Mouse (Mus musculus) naive thymus-derived CD4-positive, alpha-beta T cell, adult 2 months (primary cell): ENCODE measurements around the gene Sgo1.
"Not testable (repeated sequence)": the region's sequence is repeated elsewhere in the genome, so short reads cannot be mapped to it uniquely, and the experiment has no call there.

Experiments
- DNase-seq: peaks from one replicate; pipeline ENCODE4 v3.0.0-alpha.2; 2011; ENCODE audit warnings: low read depth

The Sgo1 gene

DNA sequence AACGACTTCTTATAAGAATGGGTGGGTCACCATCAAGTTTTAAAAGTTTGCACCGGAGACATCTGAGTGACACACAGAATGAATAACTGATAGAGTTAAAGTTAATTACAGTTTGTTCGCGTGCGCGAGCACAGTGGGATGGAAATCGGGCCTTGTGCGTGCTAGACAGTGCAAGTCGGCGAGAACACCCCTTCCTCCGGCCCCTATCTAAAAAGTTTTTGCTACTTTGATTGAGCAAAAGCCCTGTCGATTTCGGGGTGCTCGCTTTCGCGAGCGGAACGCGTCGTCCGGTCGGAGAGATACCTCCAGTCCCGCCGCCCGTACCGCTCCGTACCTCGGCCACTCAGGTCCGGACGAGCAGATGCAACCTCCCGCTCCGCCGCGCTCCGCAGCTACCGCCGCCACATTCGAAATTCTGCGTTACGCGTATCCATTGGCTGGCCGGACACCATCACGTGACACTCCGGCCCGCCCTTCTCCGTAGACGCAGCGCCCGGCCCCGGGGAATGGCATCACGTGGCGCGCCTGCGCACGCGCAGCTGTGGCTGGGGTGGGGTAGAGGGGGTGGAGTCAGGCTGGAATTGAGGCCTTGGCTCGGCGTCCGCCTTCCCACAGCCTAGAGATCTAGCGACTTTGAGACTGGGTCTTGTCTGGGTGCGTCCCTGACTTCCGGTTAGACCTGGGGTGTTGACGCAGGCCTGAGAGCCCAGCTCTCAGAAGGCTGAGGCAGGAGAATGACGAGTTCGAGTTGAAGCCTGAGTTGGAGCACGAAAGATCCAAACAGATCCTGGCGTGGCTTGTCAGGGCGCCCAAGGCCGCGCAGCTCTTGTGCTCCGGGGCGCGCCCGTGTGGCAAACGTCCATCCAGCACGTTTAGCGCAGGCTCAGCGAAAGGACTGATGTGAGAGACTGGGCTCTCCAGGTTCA, at the start of gene Sgo1:
Sgo1 (minus strand) TSS at position 457 of the 926 bp plus-strand sequence.
- peak; percentile 99 for DNase-seq

DNA sequence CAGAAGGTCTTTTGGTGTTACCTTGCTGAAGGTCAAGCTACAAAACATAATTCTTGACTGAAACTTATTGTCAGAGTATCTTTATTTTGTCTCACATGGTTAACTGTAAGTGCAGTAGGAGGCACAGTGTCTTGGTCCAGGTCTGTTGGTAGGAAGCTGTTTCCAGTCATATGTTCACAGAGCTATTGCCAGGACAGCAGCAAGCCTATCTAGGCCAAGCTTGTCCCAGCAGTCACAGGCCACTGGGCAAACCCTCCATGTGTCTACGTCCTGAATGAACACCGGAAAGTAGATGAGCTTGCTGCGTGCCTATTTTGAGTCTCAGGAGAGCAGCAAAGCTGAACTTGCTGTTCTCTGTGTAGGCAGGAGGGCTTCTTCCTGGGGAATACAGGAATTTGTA, 29.8 kb upstream of the Sgo1 start:
- DNase-seq: not testable (repeated sequence)

DNA sequence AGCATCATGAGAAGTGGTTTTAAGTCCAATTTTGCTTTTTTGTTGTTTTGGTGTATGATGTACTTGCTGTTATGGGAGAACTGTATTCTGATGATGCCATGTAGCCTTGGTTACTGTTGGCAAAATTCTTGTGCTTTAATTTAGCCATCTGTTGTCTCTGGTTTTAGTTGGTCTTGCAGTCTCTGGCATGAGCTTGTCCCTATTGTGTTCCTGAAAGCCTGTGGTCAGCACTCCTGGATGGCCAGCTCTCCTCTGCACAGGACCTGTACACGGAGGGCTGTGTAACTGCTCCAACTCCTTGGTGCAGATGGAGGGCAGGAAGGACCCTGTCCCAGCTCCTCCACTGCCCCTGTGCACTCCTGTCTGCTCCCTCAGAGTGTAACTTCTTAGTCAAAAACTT, 29.3 kb upstream of the Sgo1 start:
- no peak for DNase-seq

DNA sequence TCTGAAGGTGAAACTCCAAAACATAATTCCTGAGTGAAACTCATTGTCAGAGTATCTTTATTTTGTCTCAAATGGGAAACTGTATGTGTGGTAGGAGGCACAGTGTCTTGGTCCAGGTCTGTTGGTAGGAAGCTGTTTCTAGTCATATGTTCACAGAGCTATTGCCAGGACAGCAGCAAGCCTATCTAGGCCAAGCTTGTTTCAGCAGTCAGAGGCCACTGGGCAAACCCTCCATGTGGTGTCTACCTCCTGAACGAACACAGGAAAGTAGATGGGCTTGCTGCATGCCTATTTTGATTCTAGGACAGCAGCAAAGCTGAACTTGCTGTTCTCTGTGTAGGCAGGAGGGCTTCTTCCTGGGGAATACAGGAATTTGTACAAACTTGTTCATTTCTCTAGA, 26.0 kb upstream of the Sgo1 start:
- DNase-seq: not testable (repeated sequence)

GRCm38 (mm10) chr17:53714453-53714852, 25.3 kb upstream of the Sgo1 start:
- no peak for DNase-seq

DNA sequence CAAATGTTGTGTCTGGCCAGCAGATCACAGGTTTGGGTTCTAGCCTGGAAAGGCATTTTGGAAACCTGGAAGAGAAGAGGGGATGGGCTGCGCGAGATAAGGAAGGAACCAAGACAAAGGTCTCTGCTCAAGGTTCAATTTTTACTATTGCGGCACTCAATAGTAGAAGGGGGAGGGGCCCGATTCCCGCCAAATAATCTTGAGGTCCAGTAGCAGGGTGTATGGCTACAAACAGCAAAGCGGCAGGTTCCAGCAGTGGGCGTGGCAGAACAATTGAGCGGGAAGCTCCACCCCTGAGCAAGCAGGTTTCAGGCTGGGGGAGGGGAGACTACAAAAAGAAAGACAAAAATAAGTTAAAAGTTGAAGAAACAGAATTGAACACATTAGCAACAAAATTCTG, 8.4 kb upstream of the Sgo1 start:
- DNase-seq: not testable (repeated sequence)

DNA sequence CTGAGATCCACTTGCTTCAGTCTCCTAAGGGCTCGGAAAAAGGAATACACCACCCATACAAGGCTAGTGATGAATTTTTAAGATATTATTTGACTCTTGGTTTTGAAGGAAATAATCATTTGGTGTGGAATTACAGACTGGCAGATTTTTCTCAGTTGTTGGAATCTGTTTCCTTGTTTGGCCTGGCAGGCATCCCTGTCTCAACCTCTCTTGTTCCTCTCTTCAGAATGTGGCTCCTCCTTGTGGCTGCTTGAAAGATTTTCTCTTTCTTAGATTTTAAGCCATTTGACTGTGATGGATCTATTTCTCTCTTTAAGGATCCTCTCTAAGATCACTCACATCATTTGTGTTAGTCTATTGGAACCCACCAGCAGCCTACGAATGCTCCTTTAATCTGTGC, 4.9 kb upstream of the Sgo1 start:
- peak; percentile 51 for DNase-seq

DNA sequence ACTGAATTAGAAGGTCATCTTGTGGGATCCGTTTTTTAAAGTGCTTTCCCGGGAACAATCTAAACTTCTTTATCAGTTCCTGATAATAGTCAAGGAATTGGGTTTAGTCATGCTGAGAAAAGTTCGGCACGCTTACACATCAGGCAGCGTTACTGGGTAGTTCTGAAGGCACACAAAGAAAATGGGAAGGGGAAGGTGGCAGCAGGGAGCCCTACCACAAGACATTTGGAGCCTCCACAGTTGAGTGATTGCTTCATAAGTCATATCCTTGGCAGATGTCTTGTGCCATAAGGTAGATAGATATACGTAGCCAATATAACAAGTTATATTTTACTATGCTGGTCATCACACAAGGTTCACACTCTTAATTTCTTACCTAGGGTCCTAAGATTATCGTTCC, 813 bp upstream of the Sgo1 start:
- no peak for DNase-seq

DNA sequence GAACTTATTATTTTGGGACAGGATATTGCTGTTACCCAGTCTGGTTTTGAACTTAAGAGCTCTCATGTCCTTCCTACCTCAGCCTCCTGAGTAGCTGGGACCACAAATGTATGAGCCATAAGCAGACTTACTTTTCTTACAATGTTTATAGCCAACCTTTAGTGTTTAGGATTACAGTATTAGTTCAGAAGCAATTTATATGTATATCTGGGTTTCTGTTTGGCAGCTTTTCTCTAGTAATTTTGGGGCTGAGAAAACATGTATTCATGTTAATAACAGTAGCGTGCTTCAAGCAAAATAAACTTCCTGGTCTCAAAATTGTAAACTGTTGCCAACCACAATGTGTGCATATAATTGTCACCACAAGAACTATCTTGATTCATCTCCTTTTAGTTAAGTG, 812 bp downstream of the Sgo1 start:
- DNase-seq: no peak

DNA sequence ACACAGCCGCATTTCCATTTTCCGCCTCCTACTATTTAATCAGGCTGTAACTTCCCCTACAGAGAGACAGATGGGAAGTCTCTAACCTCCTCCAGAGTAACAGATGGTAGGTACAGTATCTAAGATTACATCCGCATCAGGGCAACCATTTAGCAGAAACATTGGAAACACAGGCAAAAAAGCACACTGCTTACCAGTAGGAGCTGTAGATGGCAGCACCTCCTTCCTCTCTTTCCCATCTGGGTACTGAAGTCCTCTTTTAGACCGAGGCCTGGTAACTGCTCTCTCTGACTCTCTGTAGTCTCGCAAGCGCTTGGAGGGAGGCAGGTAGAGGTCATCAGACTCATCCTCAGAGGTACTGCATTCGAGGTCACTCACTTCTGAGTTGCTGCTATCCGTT, 10.4 kb downstream of the Sgo1 start:
- no peak for DNase-seq

DNA sequence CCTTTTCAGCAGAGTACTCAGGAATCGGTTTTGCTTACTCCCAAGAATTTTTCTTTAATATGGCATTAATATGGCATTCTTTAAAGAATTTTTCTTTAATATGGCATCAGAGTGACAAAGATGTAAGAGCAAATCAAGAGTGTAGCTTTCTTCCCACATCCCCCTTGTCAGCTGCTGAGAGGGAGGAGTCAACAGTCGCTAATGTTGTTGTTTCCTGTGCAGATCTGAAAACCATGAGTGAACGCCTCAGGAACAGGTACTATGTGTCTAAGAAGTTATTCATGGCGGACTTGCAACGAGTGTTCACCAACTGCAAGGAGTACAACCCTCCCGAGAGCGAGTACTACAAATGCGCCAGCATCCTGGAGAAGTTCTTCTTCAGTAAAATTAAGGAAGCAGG, 18.7 kb downstream of the Sgo1 start:
- DNase-seq: no peak

DNA sequence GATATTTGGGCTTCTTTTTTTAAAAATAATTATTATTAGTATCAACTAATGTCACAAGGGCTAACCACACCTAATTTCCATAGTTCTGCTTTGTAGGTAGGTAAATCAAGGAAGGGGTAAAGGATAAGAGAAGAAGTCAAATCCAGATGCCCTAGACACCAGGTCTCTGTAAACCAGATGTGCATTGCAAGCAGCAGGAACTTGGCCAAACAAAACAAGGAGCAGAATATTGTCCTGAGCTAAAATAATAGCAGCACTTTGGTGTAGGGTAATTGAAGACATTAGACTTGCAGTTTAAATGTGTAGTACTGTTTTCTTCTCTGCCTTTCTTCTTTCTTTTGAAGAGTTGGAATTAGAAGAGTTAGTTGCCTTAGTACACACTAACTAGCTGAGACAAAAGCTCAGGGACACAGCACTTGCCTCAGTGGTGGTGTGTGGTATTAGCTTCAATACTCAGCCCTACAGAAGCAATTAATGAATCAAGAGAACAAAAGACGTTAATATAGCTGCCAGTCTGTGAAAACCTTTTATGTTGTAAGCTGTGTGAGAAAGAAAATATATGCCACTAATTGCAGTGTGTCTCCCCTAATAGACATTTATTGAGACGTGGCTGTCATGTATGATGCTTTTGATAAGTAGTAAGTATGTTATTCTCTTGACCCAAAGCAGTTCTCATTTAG, 24.3 kb downstream of the Sgo1 start:
- DNase-seq: no peak

- DNase-seq: no peak
Measured at GRCm38 (mm10) chr17:53664267-53664666, 24.9 kb downstream of the Sgo1 start.

DNA sequence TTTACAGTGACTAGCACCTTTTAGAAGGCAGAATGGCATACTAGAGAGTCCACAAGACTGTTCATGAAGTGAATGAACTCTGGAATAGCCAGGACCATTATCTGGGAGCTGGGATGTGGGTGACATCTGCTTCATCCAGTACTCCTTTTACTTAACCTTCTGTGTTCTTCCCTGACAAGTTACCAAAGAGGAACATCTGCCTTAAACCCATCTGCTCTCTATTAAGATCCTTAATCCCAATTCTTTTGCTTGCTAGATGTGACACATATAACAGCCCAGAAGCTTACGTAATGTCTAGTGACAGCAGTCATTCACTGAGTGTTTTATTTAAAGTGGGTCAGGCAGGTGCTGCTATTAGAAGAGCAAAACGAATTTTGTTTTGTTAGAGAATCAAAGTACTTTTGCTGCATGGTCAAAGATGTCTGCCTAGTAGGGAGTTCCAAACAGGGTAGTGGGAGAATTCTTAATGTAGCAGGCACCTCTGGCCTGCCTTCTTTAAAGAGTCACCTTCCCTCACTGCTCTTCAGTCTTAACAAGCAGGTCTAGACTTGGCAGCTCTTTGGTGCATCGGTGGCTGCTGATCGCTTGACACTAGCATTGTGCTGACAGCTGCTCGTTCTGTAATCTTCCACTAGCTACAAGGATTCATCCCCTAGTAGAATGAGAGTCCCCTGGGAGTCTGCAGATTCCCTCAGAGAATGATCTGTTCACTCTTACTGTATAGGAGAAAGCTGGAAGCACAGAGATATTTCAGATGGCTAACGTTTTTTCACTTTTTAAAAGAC, 27.9 kb downstream of the Sgo1 start:
- no peak for DNase-seq

GRCm38 (mm10) chr17:53659738-53660137, 29.4 kb downstream of the Sgo1 start:
- no peak for DNase-seq

DNA sequence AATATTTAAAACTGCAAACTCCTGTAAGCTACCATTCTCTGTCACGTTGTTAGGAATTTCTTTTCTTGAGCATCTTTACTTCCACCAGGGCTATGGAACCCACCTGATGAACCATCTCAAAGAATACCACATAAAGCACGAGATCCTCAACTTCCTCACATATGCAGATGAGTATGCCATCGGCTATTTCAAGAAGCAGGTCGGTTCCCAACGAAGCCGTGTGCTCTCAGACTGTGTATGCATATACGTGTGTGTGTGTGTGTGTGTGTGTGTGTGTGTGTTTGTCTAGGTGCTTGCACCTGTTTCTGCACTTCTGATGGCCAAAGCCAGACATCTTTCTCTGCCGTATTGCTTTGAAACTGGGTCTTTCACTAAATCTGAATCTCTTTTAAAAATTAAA, 29.9 kb downstream of the Sgo1 start:
- DNase-seq: no peak

GRCm38 (mm10) chr17:53658668-53659067, 30.5 kb downstream of the Sgo1 start:
- DNase-seq: no peak

- peak; percentile 42 for DNase-seq
Measured at GRCm38 (mm10) chr17:53657391-53657790, 31.7 kb downstream of the Sgo1 start.

GRCm38 (mm10) chr17:53656369-53656860, 32.7 kb downstream of the Sgo1 start:
- DNase-seq: no peak

GRCm38 (mm10) chr17:53655959-53656358, 33.2 kb downstream of the Sgo1 start:
- no peak for DNase-seq

DNA sequence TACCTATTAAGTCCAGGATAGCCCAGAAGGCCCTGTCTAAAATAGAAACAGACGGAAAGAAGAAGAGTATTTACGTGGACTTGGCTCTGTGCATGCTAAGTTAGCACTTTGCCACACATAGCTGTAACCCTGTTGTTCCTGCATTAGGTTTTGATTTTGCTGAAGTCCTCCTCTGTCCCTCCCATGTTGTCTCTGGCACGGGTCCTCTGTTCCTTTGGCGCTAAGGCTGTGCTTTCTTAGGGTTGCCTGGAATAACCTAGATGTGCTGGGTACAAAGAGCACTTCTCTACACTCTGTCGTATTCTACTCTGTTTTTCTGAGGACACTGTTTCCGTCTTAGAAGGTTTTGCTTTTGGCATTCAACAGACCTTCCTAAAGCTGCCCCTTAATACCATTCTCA, 34.1 kb downstream of the Sgo1 start:
- no peak for DNase-seq

- DNase-seq: no peak
Measured at GRCm38 (mm10) chr17:53654596-53654995, 34.5 kb downstream of the Sgo1 start.
